Mouse (Mus musculus): ENCODE measurements around the gene Gtf2h3. TPM values are rescaled to one million over a fixed set of nuclear protein-coding genes. Genes with fewer than 3 reads are reported as not detected.
"Not testable (repeated sequence)": the region's sequence is repeated elsewhere in the genome, so short reads cannot be mapped to it uniquely, and the experiment has no call there.

Gene Gtf2h3
- total RNA-seq, 2 experiments from 2014 or later = 20.1 to 23.9 TPM

DNA sequence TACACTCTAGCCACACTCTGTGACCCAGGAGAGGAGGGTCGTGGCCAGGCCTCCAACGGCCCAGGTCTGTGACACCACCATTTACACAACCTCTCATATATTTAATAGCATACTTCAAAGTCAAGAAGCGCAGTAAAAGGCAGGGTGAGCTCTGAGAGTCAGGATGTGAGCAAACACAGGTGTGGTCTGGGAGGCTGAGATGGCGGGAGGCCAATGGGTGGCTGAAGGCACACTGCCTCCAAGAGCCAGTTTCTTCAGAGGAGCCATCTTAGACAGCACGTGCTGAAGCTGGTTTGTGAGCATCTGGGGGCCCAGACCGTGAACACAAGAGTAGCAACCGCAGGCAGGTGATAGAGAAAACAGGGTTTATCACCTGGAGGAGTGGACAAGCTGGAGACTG, 3.5 kb upstream of the Gtf2h3 start:
- DNase-seq = no peak

DNA sequence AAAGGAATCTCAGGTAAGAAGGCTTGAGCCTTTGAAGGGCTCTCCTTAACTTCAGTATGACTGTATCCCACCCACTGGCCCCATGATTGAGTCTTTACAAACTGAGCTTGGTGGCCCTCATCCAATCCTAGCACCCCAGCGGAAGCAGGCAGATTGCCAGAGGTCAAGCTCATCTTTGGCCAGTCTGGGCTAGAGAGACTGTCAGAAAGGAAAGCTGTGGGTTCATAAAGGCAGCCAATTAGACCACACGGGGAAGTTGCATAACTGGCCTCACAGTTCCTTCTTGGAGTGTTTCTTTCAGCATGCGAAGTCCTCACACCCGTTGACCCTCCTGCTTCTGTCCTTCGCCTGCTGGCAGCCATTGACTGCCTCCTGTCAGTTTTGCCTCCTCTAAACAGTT, 3.6 kb downstream of the Gtf2h3 start:
- DNase-seq = peak; percentile 37

GRCm38 (mm10) chr5:124592768-124593167, 13.8 kb downstream of the Gtf2h3 start:
- no peak for DNase-seq

GRCm38 (mm10) chr5:124598224-124599174, 19.6 kb downstream of the Gtf2h3 start:
- DNase-seq = peak; percentile 93

GRCm38 (mm10) chr5:124599726-124600125, 20.8 kb downstream of the Gtf2h3 start:
- DNase-seq = not testable (repeated sequence)

GRCm38 (mm10) chr5:124602349-124602748, 23.4 kb downstream of the Gtf2h3 start:
- peak; percentile 67 for DNase-seq

DNA sequence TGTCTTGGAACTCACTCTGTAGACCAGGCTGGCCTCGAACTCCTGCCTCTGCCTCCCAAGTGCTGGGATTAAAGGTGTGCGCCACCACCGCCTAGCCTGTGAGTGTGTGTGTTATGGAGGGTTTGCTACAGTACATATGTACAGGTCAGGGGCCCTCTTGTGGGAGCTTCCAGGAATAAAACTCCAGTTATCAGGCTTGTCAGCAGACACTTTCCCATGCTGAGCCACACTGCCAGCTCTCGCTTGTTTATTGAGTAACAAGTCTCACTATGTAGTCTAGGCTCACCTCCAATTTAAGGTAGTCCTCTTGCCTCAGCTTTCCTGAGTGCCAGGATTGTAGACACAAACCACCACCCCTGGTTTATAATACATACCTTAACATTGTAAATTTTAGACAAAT, 25.4 kb downstream of the Gtf2h3 start:
- peak; percentile 40 for DNase-seq

DNA sequence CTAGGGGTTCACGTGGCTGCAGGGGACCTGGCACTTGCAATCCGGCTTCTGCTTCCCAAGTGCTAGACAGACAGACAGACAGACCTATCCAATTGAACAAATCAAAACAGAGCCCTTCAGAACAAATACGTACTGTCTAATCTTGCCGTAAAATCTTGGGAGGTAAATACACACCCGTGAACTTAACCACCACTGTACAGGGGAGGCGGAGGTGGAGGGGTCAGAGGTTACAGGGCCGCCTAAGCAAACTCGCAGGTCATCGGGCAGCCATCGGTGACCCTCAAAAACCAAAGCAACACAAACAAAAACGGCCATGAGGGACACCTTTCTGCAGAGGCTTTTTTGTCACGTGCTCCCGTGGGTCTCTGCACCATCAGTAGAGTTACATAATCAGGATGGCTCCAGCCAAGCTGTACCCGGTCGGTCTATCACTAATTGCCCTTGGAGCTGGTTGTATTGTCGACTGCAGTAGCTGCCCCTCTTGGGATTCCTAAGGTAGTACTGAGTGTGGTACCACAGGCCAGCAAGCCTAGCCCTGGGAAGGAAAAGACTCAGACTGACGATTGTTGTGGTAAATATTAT, 26.2 kb downstream of the Gtf2h3 start:
- DNase-seq = no peak

GRCm38 (mm10) chr5:124610965-124611364, 32.0 kb downstream of the Gtf2h3 start:
- DNase-seq = no peak

DNA sequence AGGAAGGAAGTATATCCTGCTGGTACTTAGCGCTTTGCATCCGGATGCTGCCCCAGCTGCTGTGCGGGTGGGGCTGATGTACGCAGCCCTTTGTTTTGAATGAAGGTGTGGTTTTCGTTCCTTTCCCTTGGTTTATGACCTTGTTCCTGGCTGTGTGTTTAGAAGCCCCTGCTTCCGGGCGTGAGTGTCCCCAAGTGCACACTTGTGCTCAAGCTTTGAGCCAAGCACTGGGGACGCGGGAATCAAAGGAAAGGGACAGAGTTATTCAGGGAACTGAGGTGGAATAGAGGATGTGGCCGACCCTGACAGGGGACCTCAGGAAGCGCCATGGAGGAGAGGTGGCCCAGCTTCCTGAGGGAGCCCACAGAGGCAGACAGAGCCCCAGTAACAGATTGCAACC, 35.8 kb downstream of the Gtf2h3 start:
- DNase-seq = peak; percentile 33

DNA sequence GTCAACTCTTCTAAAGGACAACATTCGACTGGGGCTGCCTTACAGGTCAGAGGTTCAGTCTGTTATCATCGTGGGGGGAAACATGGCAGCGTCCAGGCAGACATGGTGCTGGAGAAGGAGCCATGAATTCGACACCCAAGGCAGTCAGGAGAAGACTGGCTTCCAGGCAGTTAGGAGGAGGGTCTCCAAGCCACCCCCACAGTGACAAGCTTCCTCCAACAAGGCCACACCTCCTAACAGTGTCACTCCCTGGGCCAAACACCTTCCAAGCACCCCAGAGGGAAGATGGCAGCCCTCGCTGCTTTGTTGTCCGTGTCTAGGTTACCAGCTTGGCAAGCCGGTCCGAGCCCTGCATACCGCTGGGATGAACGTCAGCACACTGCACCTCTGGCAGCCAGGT, 39.8 kb downstream of the Gtf2h3 start:
- DNase-seq = no peak

GRCm38 (mm10) chr5:124621362-124621761, 42.4 kb downstream of the Gtf2h3 start:
- DNase-seq = no peak

GRCm38 (mm10) chr5:124622890-124623289, 44.0 kb downstream of the Gtf2h3 start:
- no peak for DNase-seq

- DNase-seq = no peak
These were observed 45.4 kb downstream of the Gtf2h3 start for GRCm38 (mm10) chr5:124624291-124624690.

DNA sequence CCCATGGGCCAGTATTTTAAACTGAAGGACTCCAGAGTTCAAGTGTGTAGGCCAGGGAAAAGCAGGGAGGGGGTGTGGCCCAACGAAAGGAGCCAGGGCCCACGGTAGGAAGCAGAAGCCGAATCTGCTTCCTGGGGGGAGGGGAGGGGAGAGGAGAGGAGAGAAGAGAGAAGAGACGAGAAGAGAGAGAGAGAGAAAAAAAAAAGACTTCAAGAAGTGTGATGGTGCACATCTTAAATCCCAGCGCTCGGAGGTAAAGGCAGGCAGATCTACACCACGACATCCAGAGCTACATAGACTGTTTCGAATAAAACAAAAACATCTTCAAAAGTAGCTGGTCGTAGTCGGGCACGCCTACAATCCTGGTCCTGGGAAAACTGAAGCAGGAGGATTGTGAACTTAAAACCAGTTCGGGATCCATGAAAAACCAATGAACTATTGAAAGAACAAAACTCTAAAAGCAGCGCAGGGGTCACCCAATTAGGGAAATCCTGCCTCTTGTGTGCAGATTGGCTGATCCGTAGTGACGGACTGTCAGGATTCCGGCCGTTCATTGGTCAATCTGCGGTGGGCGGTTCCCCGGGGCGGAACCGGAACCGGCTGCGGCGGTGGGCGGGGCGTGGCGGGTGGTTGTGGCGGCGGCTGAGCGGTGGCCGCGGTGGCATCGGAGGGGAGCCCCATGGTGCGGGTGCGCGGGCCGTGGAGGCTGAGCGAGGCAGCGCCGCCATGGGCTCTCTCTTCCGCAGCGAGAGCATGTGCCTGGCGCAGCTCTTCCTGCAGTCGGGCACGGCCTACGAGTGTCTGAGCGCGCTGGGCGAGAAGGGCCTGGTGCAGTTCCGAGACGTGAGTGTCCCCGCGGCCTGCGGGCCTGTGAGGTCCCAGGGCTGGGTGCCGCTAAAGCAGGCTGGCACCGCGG, 49.8 kb downstream of the Gtf2h3 start, which contains the start of gene Atp6v0a2:
Gene Atp6v0a2, plus strand, starts transcription at position 129 of the 916 bp plus-strand sequence.
- DNase-seq = peak; percentile 98

DNA sequence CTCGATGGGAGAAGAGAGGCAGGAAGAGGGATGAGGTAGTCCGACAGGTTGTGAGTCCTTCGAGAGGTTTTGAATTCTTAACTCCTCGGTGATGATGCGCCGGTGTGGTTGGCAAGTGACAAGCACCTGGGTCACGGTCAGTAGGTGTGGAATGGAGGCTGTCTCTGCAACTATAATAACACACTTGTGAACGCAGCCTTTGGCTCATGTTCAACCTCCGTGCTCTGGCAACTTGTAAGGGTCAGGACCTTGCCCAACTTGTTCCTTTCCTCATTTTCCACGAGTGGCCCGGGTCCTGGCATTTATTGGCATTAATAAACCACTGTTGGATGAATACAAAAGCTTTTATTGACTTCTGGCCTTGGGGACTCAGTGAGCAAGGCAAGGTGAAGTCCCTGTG, 50.7 kb downstream of the Gtf2h3 start:
- DNase-seq = no peak

- no peak for DNase-seq
These were observed 52.7 kb downstream of the Gtf2h3 start for GRCm38 (mm10) chr5:124631685-124632084.

DNA sequence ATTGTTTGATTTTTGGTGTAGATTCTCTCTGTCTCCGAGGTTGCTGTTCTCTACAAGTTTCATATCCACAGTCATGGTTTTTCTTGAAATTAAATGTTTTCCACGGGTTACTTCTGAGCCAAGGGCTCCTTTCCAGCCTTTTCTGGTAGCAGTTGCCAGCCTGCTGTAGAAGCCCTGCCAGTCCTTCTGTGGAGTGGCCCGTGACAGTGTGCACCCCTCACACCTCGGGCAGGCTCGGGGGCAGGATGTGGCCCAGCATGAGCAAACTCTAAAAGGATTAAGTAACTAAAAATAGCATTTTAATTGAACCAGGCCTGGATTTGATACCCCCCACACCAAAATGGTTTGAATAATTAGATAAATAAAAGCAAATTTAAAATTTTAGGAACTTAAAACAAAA, 53.5 kb downstream of the Gtf2h3 start:
- no peak for DNase-seq

DNA sequence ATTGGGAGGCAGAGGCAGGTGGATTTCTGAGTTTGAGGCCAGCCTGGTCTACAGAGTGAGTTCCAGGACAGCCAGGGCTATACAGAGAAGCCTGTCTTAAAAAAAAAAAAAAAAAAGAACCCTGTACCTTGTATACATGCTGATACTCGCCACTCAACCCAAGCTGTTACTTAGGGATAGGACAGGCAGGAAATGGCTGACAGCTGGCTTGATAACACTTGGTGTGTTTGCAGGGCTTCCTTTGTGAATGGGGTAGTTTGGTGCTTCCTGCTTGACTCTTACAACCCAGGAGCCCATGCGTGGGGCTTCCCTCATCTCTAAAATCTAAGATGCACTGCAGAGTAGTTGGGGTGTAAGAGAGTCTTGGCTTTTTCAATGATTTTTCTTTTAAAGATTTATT, 54.5 kb downstream of the Gtf2h3 start:
- DNase-seq = no peak

GRCm38 (mm10) chr5:124635068-124635467, 56.1 kb downstream of the Gtf2h3 start:
- DNase-seq = peak; percentile 52

- no peak for DNase-seq
These were observed 57.2 kb downstream of the Gtf2h3 start for GRCm38 (mm10) chr5:124636139-124636538.

DNA sequence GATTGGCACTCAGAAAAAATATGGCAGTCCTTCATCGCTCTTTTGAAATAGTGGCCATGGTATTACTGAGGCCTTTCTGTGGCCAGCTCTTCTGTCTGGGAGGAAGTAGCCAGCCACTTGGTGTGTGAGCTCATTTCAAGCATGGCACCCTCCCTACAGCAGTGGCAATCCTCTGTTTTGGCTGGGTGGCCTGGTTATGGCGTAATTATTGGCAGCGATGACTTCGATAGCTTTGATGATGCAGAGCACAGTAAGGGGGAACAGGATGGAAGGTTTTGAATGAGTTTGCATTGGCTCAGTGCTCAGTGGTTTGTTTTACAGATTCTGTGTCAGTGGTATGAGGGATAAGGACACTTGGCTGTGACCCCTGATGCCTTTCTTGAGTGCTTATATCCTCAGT, 57.8 kb downstream of the Gtf2h3 start:
- DNase-seq = no peak

DNA sequence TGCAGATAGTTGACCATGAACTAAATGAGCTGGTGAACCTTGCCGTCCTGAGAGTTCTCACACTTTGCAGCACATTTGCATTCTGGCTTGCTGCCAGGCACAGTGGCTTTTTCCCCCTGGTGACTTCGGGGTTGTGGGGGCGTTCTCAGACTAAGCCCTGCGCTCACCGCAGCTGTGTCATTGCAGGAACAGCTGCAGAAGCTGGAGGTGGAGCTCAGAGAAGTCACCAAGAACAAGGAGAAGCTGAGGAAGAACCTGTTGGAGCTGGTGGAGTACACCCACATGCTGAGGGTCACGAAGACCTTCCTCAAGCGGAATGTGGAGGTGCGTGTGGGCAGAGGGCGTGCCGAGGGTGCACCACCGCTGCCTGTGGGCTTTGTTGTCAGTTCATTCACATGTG, 58.4 kb downstream of the Gtf2h3 start:
- DNase-seq = peak; percentile 23
